Mouse (Mus musculus): ENCODE data around the gene Myh3. TPM values are rescaled to one million over a fixed set of nuclear protein-coding genes. Genes with fewer than 3 reads are reported as not detected.
A peak's percentile ranks its signal among the peaks of the same experiment; 100 is the strongest.

Myh3 gene
- polyA plus RNA-seq, 1 experiment, result not detected

DNA sequence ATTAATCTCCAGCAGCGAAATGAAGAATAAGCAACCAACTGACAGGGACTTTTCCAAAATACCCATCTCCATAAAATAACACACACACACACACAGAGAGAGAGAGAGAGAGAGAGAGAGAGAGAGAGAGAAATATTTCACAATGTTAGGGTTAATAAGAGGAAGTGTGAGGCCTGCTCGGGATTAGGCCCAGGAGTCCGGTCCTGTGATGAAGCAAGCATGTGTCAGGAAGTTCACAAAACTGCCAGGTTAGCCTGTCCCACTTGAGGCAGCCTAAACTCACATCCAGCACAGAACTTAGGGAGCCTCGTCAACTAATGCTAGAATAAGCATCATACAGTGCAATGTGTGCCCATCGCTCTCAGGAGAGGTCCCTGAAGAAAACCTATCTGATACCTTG lies 30.9 kb upstream of the Myh3 start:
- no peak for TF ChIP-seq GATA1 (IDR thresholded peaks at IDR 0.05; ENCODE audit: borderline replicate concordance, low read length)
- TF ChIP-seq FLI1 (IDR thresholded peaks at IDR 0.05; ENCODE audit: low read length), result no peak
- Histone ChIP-seq H3K4me3 (replicated peaks) (no peak overlapping the region), H3K9me3 (no peaks in the 10 kb centered on the region), H3K36me3 (replicated peaks; ENCODE audit: low read length) (peaks cover 36% of the 10 kb centered on the region), H3K4me1 (peaks cover 22% of the 10 kb centered on the region), H3K27me3 (replicated peaks) (no peaks in the 10 kb centered on the region)

DNA sequence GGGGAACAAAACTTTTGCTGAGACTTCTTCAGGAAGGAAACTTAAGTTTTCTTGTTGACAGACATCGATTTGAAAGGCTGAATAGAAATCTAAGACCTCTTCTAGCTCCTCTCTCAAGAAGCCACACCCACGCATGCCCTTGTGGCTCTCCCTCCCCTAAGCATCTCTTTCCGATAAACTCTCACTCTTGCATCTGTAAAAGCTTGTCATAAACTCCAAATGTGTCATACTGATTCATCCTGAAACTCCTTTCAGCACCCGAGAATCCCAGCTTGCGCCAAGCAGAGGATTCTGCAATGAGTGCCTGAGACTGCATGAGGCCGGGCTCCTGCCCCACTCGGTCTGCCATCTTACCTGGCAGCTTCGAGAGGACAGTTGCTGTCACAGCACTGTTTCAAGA lies 29.6 kb upstream of the Myh3 start:
- TF ChIP-seq GATA1 (IDR thresholded peaks at IDR 0.05; ENCODE audit: borderline replicate concordance, low read length) (no peak), FLI1 (IDR thresholded peaks at IDR 0.05; ENCODE audit: low read length) (no peak)
- no peaks in the 10 kb centered on the region for H3K9me3 ChIP-seq
- peaks cover 26% of the 10 kb centered on the region for H3K4me1 ChIP-seq
- H3K36me3 ChIP-seq (replicated peaks; ENCODE audit: low read length), result peaks cover 26% of the 10 kb centered on the region
- no peak overlapping the region for H3K4me3 ChIP-seq (replicated peaks)
- no peaks in the 10 kb centered on the region for H3K27me3 ChIP-seq (replicated peaks)

DNA sequence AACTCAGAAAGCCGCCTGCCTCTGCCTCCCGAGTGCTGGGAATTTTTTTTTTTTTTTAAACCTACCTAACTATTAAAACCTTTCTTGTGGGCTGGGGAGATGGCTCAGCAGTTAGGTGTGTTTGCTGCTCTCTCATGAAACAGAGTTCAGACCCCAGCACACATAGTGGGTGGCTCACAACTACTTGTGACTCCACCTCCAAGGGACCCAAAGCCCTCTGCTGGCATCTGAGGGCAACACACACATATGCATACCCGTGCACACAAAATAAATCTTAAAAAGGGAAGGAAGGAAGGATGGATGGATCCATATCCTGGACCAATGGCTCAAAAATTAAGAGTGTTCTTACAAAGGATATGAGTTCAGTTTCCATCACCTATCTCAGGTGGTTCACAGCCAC lies 28.8 kb upstream of the Myh3 start:
- Histone ChIP-seq H3K4me3 (replicated peaks) (no peak overlapping the region), H3K9me3 (no peaks in the 10 kb centered on the region), H3K36me3 (replicated peaks; ENCODE audit: low read length) (peaks cover 29% of the 10 kb centered on the region), H3K27me3 (replicated peaks) (no peaks in the 10 kb centered on the region), H3K4me1 (peaks cover 33% of the 10 kb centered on the region)
- no peak for TF ChIP-seq GATA1 (IDR thresholded peaks at IDR 0.05; ENCODE audit: borderline replicate concordance, low read length)
- TF ChIP-seq FLI1 (IDR thresholded peaks at IDR 0.05; ENCODE audit: low read length), result no peak

DNA sequence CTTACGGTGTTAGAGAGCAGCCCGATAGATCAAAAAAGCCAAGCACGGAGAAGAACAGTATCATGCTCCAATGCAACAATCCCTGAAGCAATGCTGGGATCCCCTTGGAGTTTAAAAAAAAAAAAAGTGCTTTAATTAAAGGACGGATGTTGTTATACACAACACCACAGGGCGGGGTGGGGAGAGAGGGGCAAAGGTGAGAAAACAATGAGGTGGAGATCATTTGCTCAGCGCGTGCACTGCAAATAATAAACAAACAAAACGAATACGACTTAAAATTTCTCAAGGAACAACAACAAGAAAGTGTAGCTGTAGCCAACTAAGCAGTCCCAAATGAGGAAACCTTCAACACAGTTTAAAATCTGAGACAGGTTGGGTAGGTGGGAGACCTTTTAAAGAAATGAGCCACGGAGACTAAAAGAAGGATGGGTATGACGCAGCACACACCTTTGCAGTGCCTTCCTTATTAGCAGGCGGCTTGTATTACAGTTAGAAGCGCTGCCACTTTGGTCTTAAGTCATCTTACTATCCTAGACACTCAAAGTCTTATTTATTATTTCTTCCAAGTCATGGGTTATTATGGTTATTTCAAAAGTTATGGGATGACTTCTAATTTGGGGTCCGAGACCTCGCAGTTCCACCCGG lies 26.3 kb upstream of the Myh3 start:
- no peaks in the 10 kb centered on the region for H3K27me3 ChIP-seq (replicated peaks)
- peaks cover 38% of the 10 kb centered on the region for H3K36me3 ChIP-seq (replicated peaks; ENCODE audit: low read length)
- peak overlapping the region; percentile 94 for H3K4me3 ChIP-seq (replicated peaks)
- no peak for TF ChIP-seq GATA1 (IDR thresholded peaks at IDR 0.05; ENCODE audit: borderline replicate concordance, low read length)
- TF ChIP-seq FLI1 (IDR thresholded peaks at IDR 0.05; ENCODE audit: low read length), result no peak
- H3K4me1 ChIP-seq, result peaks cover 29% of the 10 kb centered on the region
- no peaks in the 10 kb centered on the region for H3K9me3 ChIP-seq

DNA sequence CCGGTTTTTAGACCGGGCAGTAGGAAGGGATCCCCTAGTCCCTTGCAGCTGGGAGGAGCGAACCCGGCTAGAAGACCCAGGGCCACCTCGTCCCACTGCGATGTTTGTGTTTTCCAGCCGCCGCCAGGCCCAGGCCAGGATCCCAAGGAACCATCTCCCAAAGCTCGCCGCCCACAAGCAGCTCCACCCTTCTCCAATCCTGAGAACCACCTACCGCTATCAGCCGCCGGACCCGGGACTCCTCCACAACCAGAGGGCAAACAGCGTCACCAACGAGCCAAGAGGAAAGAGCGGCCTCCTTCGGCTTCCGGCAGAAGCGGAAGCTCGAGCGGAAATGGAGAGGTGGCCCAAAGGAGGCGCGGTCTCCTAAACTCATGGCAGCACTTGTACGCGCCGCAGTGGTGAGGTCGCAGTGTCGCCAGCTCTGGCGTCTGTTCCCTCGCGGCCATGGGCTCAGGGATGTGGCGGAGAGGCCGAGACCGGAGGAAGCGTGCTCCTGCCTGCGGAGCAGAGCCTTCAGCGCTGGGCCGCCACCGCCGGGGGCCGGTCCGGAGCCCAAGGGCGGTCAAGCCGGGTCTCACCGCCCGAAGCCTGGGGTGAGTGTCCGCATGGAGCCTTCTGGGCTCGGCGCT lies 25.7 kb upstream of the Myh3 start, which contains the start of the genes Adprm and Sco1:
Adprm (minus strand) TSS at position 274 of the 632 bp plus-strand sequence.
Sco1 (plus strand) TSS at position 350 of the 632 bp plus-strand sequence.
- TF ChIP-seq GATA1 (IDR thresholded peaks at IDR 0.05; ENCODE audit: borderline replicate concordance, low read length), result no peak
- peak; percentile 96 for TF ChIP-seq FLI1 (IDR thresholded peaks at IDR 0.05; ENCODE audit: low read length)
- Histone ChIP-seq H3K36me3 (replicated peaks; ENCODE audit: low read length) (peaks cover 44% of the 10 kb centered on the region), H3K4me1 (peaks cover 29% of the 10 kb centered on the region), H3K27me3 (replicated peaks) (no peaks in the 10 kb centered on the region), H3K9me3 (no peaks in the 10 kb centered on the region), H3K4me3 (replicated peaks) (peak within 1 kb of the TSS; percentile 94)

DNA sequence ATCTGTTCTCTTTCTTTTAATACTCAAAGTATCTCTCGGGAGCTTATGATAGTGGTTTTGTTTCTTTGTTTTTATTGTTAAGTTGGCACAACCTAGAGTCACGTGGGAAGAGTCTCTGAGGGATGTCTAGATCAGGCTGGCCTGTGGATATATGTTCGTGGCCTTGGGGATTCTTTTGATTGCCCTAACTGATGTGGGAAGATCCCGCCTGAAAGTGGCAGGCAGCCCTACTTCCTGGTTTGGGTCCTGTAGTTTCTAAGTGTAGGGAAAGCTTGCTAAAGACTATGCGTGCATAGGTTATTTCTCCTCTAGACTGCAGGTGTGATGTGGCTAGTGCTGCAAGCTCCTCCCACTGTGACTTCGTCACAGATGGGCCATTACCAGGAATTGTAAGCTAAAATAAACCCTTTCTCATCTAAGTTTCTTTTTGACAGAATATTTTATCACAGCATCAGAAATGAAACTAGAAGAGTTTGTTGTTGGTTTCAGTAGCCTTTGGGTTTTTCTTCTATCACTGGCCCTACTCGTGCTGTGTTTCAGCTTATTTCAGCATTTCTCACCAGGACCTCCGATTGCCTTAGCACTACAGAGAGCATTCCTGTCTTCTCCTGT lies 23.2 kb upstream of the Myh3 start:
- H3K27me3 ChIP-seq (replicated peaks), result no peaks in the 10 kb centered on the region
- TF ChIP-seq GATA1 (IDR thresholded peaks at IDR 0.05; ENCODE audit: borderline replicate concordance, low read length) (no peak), FLI1 (IDR thresholded peaks at IDR 0.05; ENCODE audit: low read length) (no peak)
- H3K4me3 ChIP-seq (replicated peaks), result no peak overlapping the region
- H3K9me3 ChIP-seq, result no peaks in the 10 kb centered on the region
- H3K4me1 ChIP-seq, result peaks cover 25% of the 10 kb centered on the region
- peaks cover 61% of the 10 kb centered on the region for H3K36me3 ChIP-seq (replicated peaks; ENCODE audit: low read length)

DNA sequence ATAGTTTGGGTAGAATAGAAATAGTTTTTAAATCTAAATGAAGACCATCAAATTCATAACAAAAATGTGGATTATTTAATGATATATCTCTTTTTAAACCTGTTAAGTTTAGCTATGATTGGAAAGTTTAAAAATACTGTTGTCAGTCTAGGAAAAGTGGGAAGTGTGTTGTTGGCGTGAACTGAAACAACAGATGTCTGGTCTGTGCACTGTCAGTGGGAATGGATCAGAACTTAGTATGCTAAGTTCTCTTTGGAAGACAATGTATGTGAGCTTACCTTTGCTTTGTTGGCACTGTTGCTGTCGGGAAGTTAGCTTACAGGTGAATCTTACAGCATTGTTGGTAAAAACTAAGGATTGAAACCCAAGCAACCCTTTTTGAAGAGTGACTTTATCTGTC lies 16.8 kb upstream of the Myh3 start:
- H3K4me1 ChIP-seq, result 0 out of 2 replicates have a peak, but pooled peaks cover 2% of the 10 kb centered on the region
- H3K27me3 ChIP-seq (replicated peaks), result no peaks in the 10 kb centered on the region
- H3K4me3 ChIP-seq (replicated peaks), result no peak overlapping the region
- no peak for TF ChIP-seq FLI1 (IDR thresholded peaks at IDR 0.05; ENCODE audit: low read length)
- TF ChIP-seq GATA1 (IDR thresholded peaks at IDR 0.05; ENCODE audit: borderline replicate concordance, low read length), result no peak
- no peaks in the 10 kb centered on the region for H3K9me3 ChIP-seq
- H3K36me3 ChIP-seq (replicated peaks; ENCODE audit: low read length), result peaks cover 97% of the 10 kb centered on the region

DNA sequence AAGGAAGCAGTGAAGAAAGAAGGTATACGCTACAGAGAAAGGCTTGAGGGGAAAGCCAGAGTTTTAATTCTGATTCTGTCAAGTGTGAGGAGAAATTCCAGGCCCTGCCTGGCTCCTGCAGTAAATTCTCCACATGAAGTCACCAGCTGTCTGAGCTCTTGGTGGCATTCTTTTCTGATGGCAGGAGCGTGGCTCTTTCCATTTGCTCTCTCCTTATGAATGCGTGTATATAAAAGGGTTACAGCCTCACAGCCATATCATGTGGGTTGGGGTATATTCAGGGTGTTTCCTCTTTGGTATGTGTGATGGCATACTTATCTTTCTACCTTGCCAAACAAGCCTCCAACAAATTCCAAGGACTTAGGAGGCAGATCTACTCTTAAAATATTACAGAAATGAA lies 15.4 kb upstream of the Myh3 start:
- Histone ChIP-seq H3K9me3 (no peaks in the 10 kb centered on the region), H3K27me3 (replicated peaks) (no peaks in the 10 kb centered on the region), H3K4me3 (replicated peaks) (no peak overlapping the region), H3K36me3 (replicated peaks; ENCODE audit: low read length) (peaks cover 94% of the 10 kb centered on the region), H3K4me1 (0 out of 2 replicates have a peak, but pooled peaks cover 2% of the 10 kb centered on the region)
- no peak for TF ChIP-seq FLI1 (IDR thresholded peaks at IDR 0.05; ENCODE audit: low read length)
- no peak for TF ChIP-seq GATA1 (IDR thresholded peaks at IDR 0.05; ENCODE audit: borderline replicate concordance, low read length)

DNA sequence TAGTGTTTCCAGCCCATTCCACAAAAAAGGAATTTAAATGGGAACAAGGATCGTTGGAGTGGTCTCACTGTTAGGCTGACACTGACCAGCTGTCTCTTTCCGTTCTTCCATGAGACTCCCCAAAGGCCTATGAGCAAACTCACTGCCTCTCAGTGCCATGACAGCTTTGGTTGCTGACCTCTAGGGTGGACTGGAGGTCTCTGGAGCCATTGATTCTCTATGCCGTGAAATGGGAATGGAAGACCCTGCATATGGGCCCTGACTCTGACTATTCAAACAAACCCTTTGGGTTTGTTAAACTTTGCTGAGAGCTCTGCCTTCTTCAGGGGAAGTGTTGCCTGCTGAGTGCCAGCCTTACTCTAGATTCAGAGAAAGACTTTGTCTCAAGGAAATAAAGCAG lies 10.4 kb upstream of the Myh3 start:
- H3K36me3 ChIP-seq (replicated peaks; ENCODE audit: low read length), result peaks cover 47% of the 10 kb centered on the region
- TF ChIP-seq FLI1 (IDR thresholded peaks at IDR 0.05; ENCODE audit: low read length) (no peak), GATA1 (IDR thresholded peaks at IDR 0.05; ENCODE audit: borderline replicate concordance, low read length) (no peak)

DNA sequence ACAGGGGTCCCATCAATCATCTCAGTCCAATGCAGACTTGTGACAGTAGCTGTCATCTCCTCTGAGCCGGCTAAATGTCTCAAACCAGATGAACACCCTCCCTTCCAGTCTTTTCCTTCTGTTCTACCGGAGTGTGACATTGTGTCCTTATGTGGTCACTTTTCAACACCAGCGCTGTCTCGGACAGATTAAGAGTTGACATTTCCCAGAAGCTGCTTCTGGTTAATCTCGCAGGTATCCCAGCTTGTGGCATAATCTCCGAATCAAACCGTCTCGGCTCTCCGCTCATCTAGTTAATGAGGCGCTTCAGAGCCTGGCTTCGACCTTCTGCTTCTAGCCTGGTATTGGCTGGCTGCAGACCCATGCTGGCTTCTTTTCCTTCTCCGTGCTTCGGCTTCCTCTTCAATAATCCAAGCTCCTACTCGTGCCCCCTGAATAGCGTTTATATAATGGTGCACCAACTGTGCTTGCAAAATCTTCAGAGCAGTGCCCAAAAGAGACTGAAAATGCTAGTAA lies 5.4 kb upstream of the Myh3 start:
- no peak for TF ChIP-seq FLI1 (IDR thresholded peaks at IDR 0.05; ENCODE audit: low read length)
- TF ChIP-seq GATA1 (IDR thresholded peaks at IDR 0.05; ENCODE audit: borderline replicate concordance, low read length), result no peak
- Histone ChIP-seq H3K4me3 (replicated peaks) (no peak overlapping the region), H3K4me1 (peaks cover 25% of the 10 kb centered on the region), H3K36me3 (replicated peaks; ENCODE audit: low read length) (peaks cover 2% of the 10 kb centered on the region), H3K27me3 (replicated peaks) (peaks cover 32% of the 10 kb centered on the region), H3K9me3 (peaks cover 12% of the 10 kb centered on the region)

More for the DNA sequence above, 10.4 kb upstream of the Myh3 start:
- Histone ChIP-seq H3K27me3 (replicated peaks) (peaks cover 10% of the 10 kb centered on the region), H3K4me1 (peaks cover 9% of the 10 kb centered on the region), H3K4me3 (replicated peaks) (no peak overlapping the region), H3K9me3 (peaks cover 12% of the 10 kb centered on the region)

Data from megakaryocyte, embryonic 14.5 days (primary cell).